Mouse (Mus musculus): ENCODE measurements around the gene Cbx7. TPM values are rescaled to one million over a fixed set of nuclear protein-coding genes. Genes with fewer than 3 reads are reported as not detected.
A peak's percentile ranks its signal among the peaks of the same experiment; 100 is the strongest.

The Cbx7 gene
- total RNA-seq, 4 experiments from 2014 or later = 18.7 to 28.2 (median 21.1) TPM

DNA sequence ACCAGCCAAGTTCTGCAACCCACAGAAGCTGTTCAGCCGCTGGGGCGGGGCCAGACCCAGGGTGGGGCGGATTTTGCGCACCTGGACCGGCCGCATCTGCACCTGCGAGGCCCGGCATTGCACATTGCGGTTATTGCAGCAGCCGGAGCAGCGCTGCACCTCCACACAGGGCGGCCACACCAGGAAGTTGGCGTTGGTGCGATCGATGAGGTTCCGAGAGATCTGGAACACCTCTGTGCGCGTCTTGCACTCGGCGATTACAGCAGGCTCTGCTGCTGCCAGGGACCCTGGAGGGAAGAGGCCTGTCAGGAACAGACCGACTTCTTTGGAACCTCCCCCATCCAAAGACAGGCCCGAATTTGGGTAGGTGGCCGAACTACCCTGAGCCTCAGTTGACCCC is 30.7 kb upstream of the Cbx7 start:
- DNase-seq (ENCODE audit: low spot score) = no peak

DNA sequence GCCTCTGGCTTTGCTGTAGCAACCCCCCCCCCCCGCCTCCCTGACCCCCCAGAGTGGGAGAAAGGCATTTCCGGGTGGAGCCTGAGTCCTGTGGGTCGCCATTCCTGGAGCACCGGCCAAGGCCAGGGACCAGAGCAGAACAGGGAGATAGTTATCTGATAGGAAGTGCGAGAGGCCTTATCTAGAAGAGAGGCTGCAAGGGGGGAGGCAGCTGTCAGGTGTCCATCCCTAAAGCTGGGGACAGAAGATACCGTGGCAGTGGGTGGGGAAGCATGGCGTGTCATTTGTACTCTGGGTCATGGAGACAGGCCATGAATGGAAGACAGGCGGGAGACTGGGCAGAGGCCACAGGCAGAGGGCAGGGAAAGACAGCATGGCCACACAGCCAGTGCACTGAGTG is 29.8 kb upstream of the Cbx7 start:
- no peak for DNase-seq (ENCODE audit: low spot score)

DNA sequence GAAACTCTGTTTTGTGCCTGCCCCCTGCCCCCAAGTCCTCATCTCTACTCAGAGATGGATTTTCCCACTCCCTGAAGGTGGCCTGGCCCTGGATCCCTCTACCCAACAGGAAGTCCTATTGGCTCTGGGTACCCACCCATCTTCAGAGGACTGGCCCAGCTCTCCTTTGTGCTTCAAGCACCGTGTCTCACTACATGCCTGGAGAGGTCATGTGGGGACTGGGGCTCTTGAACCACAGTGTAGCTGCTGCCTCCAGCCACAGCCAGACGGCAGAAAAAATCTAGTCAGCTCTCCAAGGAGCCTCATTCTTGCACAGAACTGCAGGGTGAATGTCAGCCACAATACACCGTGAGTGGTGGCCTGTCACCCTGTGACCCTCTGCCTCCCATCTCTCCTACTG is 27.1 kb upstream of the Cbx7 start:
- DNase-seq (ENCODE audit: low spot score) = no peak

DNA sequence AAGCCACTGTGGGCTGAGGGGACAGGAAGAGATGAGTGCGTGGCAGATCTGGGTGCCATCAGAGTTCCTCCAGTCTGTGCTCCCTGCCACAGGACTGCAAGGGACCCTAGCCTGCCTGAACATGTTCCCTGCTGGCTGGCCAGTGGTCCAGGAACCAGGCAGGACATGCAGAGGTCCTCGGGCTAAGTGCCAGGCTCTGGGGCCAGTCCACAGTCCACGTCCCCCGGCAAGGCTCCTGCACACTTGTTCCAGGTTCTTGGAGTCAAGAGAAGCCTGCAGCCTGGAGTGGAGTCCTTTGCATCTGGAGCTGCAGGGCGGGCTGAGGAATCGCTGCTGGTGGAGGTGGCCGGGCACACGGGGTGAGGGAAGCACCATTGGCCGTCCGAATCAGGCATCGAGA is 25.9 kb upstream of the Cbx7 start:
- DNase-seq (ENCODE audit: low spot score) = no peak

DNA sequence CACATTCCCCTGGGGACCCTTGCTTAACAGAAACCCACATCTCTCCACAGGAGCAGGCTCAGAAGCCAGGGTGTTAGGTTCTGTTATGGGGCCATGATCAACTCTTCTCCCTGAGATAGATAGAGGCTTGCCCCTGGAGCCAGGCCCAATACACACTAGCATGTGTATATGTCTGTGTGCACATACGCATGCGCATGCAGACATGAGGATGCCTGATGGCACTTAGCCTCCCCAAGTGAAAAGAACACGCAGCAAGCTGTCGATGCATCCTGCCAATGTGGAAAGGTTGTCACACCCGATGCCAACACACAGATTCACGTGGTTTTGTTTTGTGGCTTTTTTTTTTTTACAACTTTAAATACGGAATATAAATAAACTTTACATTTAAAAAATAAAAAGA is 24.6 kb upstream of the Cbx7 start:
- DNase-seq (ENCODE audit: low spot score) = no peak

DNA sequence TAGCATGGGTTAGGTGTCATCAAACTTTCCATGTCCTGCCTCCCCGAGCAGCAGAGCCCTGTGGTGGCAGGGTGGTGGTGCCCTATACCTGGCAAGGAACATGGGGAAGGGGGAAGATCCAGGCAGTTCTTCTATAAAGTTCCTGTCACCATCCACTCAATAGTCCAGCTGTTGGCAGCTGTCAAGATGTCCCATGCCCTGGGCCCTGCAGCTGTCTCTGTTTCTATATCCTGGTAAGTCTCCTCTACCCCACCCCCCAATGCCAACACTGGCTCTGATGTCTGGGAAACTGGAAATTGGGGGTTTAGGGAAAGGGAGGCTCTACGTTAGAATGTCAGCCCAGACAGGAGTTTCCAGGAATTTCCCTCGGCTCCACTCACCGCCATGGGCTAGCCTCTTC is 23.6 kb upstream of the Cbx7 start:
- DNase-seq (ENCODE audit: low spot score) = no peak

DNA sequence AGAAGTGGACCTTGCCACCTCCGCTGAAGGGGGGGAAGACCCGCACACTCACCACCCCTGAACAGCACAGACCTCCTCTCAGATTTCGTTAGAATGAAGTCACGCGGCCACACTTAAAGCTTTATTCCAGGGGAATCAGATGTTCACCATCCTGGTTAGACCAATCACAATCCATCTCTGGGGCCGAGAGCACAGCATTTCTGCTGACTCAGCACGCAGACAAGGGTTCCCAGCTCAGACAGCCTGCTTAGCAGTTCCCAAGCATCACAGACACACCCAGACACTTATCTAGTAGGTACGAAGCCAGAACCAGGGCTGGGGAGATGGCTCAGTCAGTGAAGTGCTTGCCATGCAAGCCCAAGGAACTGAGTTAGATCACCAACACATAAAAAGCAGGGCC is 15.3 kb upstream of the Cbx7 start:
- no peak for DNase-seq (ENCODE audit: low spot score)

DNA sequence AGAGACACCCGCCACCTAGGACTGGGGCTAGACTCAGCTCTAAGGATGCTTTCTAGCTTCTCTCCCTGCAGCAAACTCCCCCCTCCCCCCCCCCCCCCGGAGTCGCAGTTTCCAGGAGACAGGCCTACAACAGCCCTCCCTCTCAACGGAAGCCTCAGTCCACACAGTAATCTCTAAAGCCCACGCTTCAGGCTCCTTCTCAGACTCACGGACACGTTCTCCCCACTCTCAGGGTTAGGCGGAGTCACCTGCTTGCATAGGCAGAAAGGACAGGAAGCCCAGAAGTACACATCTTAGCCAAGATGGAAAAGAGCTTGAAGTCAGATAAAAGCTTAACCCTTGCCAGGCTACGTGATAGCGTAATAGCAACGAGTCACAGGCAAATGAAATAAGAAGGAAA is 14.6 kb upstream of the Cbx7 start:
- DNase-seq (ENCODE audit: low spot score) = no peak

DNA sequence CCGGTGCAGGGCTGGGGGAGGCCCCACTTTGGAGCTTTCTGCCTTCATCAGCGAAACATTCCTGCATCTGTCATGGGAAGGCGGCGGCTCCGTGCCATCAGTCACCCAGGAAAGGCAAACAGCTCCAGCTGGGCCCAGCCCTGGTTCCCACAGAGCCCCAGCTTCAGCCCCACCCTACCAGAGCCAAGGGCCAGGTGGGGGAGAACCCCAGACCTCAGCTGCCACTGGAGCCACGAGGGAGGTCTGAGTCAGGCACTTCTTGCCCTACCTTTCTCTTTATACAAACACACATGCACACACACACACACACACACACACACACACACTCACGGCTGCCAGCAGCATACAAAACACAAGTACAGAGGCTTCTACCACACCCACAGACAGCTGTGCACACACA is 13.2 kb upstream of the Cbx7 start:
- no peak for DNase-seq (ENCODE audit: low spot score)

DNA sequence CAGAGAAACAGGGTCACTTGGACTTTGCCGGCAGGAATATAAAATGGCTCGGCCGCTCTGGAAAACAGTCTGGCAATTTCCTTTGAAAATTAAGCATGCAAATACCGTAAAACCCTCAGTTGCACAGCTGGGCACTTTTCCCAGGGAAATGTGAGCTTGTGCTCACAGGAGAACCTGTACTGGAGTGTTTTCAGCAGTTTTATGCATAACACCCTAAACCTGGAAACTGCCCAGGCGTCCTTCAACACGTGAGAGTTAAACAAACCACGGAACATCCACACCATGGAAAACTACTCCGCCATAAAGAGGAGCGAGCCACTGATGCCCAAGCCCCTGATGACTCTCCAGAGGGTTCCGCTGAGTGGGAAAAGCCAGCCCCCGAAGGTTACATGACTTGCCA is 9.8 kb upstream of the Cbx7 start:
- no peak for DNase-seq (ENCODE audit: low spot score)

DNA sequence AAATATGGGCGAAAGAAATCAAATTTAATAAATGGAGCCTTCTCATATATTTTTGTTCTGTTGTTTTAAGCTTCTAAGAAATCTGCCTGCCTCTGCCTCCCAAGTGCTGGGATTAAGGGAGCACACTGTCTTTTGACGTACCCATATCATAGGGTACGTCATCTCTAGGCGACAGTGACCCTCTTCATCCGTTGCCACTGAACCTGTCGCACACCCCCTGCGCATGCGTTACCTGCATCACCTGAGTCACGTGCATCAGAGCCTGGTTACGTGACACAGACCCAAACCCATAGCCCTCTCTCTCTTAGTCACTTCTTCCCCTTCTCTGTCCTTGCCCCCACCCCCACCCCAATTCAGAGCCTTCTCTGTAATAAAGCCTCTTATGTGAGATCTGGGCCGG is 1.3 kb upstream of the Cbx7 start:
- no peak for DNase-seq (ENCODE audit: low spot score)

DNA sequence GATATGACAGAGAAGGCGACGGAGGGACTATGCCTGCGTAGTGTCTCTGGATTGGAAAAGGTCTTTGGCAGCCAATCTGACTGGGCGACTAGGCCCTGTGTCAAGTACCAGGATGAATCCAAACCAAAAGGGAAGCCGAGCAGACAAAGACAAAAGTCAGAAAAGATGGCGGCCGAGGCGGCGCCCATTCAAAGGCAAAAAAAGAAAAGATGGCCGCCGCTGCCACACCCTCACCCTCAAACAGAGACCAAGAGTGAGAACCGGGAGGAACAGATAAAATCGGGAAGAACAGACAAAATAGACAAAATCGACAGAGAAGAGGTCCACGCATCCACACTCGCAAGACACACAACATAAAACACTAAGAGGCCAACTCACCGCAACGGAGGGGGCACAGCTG is 428 bp downstream of the Cbx7 start:
- DNase-seq (ENCODE audit: low spot score) = no peak

DNA sequence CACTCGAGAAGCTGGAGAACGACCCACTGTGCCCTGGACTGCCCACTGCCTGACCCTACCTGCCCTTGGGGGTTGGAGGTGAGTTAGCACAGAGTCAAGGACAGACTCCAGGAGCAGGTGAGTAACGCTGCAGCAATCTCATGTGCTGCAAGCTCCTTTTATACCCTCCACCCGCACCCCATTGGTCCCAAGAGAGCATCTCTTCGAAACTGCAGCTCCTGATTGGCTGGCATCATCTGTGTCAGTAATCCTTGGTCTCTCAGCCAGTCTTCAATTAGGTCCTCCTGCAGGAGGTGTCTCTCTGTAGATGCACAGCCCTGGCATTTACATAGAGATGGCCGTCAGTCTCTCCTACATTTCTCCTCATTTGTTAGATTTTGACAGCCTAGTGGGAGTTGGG is 3.6 kb downstream of the Cbx7 start:
- no peak for DNase-seq (ENCODE audit: low spot score)

DNA sequence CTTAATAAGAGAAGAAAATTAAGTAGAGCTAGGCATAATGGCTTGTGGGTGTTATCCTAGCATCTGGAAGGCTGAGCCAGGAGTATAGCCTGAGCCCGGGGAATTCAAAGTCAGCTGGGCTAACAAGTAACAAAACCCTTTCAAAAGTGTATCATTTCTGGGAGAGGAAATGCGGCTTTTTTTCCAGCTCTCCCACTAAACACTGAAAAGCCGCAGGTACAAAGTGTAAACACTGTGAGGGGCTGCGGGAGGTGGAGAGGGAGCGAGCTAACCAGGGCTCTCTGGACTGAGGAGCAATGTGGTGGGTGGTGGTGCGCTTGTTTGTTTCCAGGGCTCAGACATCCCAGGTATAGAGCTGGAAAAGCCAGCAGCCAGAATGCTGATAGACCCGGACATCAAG is 6.5 kb downstream of the Cbx7 start:
- no peak for DNase-seq (ENCODE audit: low spot score)

DNA sequence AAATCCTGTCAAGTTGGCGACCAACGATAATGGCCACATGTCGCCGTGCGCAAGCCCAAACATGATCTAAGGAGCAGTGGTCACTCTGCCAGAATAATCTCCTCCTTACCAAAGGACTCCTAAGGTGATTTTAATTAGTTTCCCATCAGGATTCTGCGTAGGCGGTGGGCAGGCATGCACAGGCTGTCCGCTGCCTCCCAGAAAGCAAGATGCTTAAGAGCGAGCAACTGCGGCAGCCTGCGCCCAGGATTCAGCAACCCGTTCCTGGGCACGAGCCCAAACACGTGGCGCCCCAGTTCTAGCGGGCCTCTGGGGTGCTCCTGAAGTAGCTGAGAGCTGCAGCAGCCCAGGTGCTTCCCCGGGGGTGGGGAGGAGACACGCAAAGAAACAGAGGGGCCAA is 8.3 kb downstream of the Cbx7 start:
- no peak for DNase-seq (ENCODE audit: low spot score)

DNA sequence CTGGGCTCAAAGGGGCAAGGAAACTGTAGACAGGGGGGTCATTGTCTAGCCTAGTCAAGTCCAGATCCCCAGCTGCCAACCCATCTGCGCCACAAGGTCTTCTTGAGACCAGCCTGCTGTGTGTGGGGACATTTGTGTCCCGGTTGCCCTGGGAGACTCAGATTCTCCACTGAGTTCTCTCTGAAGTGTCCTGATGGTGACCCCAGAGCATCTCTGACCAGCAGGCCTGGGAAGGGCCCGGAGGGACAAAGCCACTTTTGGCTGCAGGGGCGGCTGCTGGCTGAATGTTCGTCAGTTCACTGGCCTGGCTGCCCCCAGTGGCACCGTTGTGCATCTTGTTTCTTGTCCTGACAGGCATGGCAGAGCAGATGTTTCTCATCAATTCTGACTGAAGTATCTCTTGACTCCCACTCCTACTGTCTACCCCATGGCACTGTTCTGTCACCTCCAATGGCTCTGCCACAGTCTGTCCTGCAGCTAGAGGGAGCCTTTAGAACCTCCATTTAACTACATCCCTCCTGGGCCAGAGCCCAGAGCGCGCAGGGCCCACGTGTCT is 9.5 kb downstream of the Cbx7 start:
- peak; percentile 32 for DNase-seq (ENCODE audit: low spot score)

DNA sequence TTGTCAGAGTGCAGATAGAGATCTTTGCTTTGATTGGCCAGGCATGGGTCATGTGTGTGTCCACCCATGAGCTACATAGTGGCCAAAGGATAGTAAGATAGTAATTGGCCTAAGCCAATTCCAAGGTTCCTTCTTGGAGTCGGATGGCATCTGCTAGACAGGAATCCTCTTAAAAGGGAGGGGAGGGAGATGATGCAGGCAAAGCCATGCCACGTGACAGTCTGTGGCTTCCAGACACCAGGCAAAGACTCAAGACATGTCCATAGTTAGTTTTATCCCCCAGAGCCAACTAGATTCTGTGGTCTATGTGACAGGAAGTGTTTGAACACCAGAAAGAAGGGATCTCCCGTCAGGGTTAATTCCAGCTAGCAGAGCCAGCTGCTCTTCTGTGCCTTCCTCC is 12.5 kb downstream of the Cbx7 start:
- no peak for DNase-seq (ENCODE audit: low spot score)

DNA sequence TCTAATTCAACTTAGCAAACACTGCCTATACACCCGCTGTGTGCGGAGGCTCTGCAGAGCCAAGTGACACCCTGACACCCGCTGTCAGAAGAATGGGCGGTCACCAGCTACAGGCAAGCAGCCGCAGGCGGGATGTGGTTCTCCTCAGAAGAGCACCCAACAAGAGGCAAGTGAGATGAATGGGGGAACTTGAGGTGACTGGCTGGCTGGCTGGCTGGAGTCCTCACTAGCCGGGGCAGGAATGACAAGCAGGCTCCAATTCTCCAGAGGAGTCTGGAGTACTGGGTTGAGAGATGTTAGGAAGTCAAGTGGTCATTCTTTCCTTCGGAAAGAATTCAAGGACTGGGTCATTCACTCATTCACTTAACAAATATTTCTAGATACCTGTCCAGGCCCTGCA is 14.4 kb downstream of the Cbx7 start:
- DNase-seq (ENCODE audit: low spot score) = no peak

DNA sequence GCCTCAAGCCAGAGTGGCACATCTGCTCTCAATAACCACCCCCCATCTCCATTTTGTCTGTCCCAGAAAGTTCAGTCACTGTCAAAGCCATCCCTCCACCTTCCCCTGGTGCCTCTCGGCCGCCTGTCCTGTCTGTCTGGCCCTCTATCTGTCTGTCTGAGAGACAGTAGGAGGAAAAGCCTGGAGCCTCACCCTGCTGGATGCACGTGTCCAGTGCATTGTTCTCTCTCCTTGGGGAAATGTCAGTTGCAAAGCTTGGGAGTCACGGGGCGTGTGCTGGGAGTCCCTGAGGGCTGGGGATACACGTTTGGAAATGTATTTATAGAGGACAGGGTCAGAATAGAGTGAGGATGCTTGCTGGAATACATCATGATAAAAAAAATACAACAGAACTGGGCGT is 17.4 kb downstream of the Cbx7 start:
- peak; percentile 66 for DNase-seq (ENCODE audit: low spot score)

DNA sequence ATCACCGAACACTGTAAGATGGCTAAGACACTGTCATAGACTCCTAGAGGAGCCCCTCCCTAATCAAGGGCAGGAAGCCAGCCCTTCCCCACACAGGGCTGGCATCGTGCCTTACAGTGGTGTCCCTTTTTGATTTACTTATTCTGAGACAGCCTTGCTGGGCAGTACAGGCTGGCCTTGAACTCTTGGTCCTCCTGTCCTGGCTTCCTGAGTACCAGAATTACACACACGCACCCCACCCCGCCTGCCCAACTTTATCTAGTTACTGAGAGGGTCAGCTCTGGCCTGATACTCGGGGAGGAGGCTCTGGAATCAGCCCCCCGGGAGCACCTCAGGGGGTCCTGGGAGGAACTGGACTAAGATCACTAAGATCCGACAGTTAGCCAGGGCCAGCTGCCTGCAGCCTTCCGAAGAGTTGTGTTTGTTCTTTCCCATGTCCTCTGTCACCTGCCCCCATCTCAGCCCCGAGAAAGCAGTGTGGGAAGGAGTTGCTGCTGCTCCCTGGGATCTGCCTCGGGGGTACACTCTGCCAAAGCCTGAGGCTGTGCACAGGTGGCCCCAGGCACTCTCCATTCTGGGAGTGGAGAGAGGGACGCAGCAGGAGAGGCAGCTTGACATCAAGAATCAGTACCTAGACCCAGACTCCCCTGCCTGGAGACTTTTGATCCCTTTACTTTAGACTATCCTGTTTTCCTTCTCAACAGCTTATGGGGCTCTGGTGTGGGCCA is 18.3 kb downstream of the Cbx7 start:
- DNase-seq (ENCODE audit: low spot score) = no peak

DNA sequence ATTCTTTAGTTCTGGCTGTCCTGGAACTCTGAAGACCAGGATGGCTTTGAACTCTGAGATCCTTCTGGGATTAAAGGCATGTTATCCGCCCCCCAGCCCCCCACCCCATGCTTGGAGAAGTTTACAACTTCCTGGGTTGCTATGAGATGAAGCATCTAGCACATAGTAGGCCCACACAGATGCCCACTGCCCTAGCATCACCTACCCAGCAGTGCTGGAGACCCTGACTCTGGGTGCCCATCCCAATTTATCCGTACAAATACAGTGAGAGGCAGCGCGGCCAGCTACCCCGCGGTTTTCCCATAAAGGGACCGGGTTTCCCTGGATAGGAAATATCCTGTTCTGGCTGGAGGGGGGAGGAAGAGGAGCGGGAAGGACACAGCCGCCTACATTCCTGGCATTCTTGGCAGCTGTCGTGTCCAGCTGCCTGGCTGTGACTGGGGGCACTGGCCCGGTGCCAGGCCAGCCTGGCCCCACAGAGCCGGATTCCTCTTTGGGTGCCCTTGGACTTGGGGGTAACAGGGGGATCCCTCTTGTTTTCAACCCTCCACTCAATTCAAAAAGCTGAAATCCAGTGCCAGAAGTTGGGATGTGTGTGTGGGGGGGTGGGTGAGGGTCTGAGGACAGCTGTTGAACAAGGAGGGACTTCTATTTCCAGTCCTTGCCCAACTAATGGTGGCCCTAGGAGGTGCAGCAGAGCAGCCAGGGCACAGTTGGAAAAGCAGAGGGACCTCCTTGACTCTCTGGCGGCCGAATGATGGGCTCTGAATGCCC is 19.0 kb downstream of the Cbx7 start:
- DNase-seq (ENCODE audit: low spot score) = peak; percentile 62

DNA sequence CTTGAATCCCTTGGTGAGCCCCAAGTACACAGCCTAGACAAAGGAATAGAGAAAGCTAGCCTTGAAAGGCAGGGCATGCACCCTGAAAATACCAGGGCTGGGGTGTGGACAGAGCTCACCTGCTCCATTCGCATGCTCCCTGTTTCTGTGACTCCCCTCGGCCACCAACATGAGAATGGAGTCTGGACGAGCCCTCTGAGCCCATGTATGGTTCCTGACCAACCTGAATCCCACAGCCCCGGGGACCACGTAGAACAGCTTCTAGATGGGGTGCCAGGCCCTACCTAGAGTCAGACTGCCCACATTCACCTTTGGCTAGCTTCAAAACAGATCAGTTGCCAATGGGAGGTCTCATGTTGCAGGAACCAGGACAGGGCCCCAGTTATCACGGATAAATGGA is 19.7 kb downstream of the Cbx7 start:
- no peak for DNase-seq (ENCODE audit: low spot score)

All from heart, adult 8-10 months (tissue).